Mouse (Mus musculus): Measurements from ENCODE around the gene Ffar3. TPM values are rescaled to one million over a fixed set of nuclear protein-coding genes. Genes with fewer than 3 reads are reported as not detected.

Gene Ffar3
- polyA plus RNA-seq (2012; rRNA removed) = 1.6 and 3.7 TPM in 2 replicates

GRCm38 (mm10) chr7:30856078-30856477, at the start of gene Ffar3:
Gene Ffar3 (minus strand): TSS chr7:30856178.

GRCm38 (mm10) chr7:30880176-30880575, 24.2 kb upstream of the Ffar3 start, which contains the start of gene Cd22:
Gene Cd22 (minus strand): TSS chr7:30880342.

DNA sequence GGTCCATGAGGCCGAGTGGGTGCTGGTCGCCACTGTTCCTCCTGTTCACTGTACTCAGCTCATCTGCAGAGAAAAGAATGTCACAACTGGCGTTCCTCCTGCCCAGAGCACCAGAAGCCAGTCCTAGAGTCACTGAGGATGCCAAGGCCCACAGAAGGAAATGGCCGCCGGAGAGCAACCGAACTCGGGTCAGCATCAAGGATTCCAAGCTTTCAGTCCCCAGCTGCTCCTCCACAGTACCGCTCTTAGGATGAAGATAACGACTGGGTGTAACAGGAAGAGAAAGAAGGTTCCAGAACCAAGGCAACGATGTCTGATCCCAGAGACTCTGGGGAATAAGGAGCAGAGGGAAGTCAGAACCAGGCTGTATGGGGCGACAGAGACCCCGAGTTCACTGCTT, 5.5 kb upstream of the Ffar3 start, which contains the start of gene Ffar1:
Ffar1 (minus strand) TSS at position 101 of the 400 bp plus-strand sequence.

GRCm38 (mm10) chr7:30823675-30824074, 32.3 kb downstream of the Ffar3 start, which contains the start of gene Ffar2:
Gene Ffar2 (minus strand): TSS chr7:30823775.

Other genes starting within 250 kb of the Ffar3 start
- 24.9 and 37.7 TPM in 2 replicates for gene Upk1a, start 243.3 kb downstream of the Ffar3 start, polyA plus RNA-seq (2012; rRNA removed)
- gene Cox6b1, start 230.0 kb downstream of the Ffar3 start, polyA plus RNA-seq (2012; rRNA removed) = 423 and 473 TPM in 2 replicates
- not detected in 2 replicates for gene Etv2, start 220.3 kb downstream of the Ffar3 start, polyA plus RNA-seq (2012; rRNA removed)
- 82.7 and 93.1 TPM in 2 replicates for gene Rbm42, start 205.9 kb downstream of the Ffar3 start, polyA plus RNA-seq (2012; rRNA removed)
- 7.2 and 8.7 TPM in 2 replicates for gene Haus5, start 191.2 kb downstream of the Ffar3 start, polyA plus RNA-seq (2012; rRNA removed)
- gene Pmis2, start 184.6 kb downstream of the Ffar3 start, polyA plus RNA-seq (2012; rRNA removed) = not detected in 2 replicates
- gene 2200002J24Rik, start 157.3 kb downstream of the Ffar3 start, polyA plus RNA-seq (2012; rRNA removed) = 0.91 and 1.2 TPM in 2 replicates
- gene Atp4a, start 144.0 kb downstream of the Ffar3 start, polyA plus RNA-seq (2012; rRNA removed) = 0.51 and 0.90 TPM in 2 replicates
- 158 and 172 TPM in 2 replicates for gene Tmem147, start 126.6 kb downstream of the Ffar3 start, polyA plus RNA-seq (2012; rRNA removed)
- not detected in 2 replicates for gene Gapdhs, start 112.5 kb downstream of the Ffar3 start, polyA plus RNA-seq (2012; rRNA removed)
- 1.2 and 1.8 TPM in 2 replicates for gene Sbsn, start 104.7 kb downstream of the Ffar3 start, polyA plus RNA-seq (2012; rRNA removed)
- 3.6 and 5.1 TPM in 2 replicates for gene Dmkn, start 92.4 kb downstream of the Ffar3 start, polyA plus RNA-seq (2012; rRNA removed)
- not detected in 2 replicates for gene Krtdap, start 68.3 kb downstream of the Ffar3 start, polyA plus RNA-seq (2012; rRNA removed)
- gene Ffar2, start 32.4 kb downstream of the Ffar3 start, polyA plus RNA-seq (2012; rRNA removed) = 65.9 and 69.4 TPM in 2 replicates
- gene Ffar1, start 5.4 kb upstream of the Ffar3 start, polyA plus RNA-seq (2012; rRNA removed) = 0.62 and 0.66 TPM in 2 replicates
- gene Cd22, start 24.2 kb upstream of the Ffar3 start, polyA plus RNA-seq (2012; rRNA removed) = 3.6 and 5.0 TPM in 2 replicates
- gene Mag, start 58.7 kb upstream of the Ffar3 start, polyA plus RNA-seq (2012; rRNA removed) = 0.63 and 0.67 TPM in 2 replicates
- gene Hamp2, start 68.5 kb upstream of the Ffar3 start, polyA plus RNA-seq (2012; rRNA removed) = 1.2 and 15.5 TPM in 2 replicates
- 0.73 and 1.2 TPM in 2 replicates for gene Hamp, start 87.9 kb upstream of the Ffar3 start, polyA plus RNA-seq (2012; rRNA removed)
- 131 and 151 TPM in 2 replicates for gene Usf2, start 100.6 kb upstream of the Ffar3 start, polyA plus RNA-seq (2012; rRNA removed)
- gene Lsr, start 117.3 kb upstream of the Ffar3 start, polyA plus RNA-seq (2012; rRNA removed) = 312 and 358 TPM in 2 replicates
- gene Fam187b, start 117.6 kb upstream of the Ffar3 start, polyA plus RNA-seq (2012; rRNA removed) = 4.6 and 5.6 TPM in 2 replicates
- gene Fxyd5, start 186.3 kb upstream of the Ffar3 start, polyA plus RNA-seq (2012; rRNA removed) = 40.4 and 41.9 TPM in 2 replicates
- 6.2 and 7.2 TPM in 2 replicates for gene Fxyd7, start 195.3 kb upstream of the Ffar3 start, polyA plus RNA-seq (2012; rRNA removed)
- gene Fxyd1, start 201.0 kb upstream of the Ffar3 start, polyA plus RNA-seq (2012; rRNA removed) = 192 and 199 TPM in 2 replicates
- gene Lgi4, start 203.2 kb upstream of the Ffar3 start, polyA plus RNA-seq (2012; rRNA removed) = 10.7 and 11.0 TPM in 2 replicates
- 95.3 and 98.5 TPM in 2 replicates for gene Fxyd3, start 220.5 kb upstream of the Ffar3 start, polyA plus RNA-seq (2012; rRNA removed)

Data from colon, adult 2 months (tissue).